Mouse (Mus musculus): Measurements from ENCODE around the gene Mrps24. TPM values are rescaled to one million over a fixed set of nuclear protein-coding genes. Genes with fewer than 3 reads are reported as not detected.

Gene Mrps24
- polyA plus RNA-seq, 1 experiment from 2014 or later = 196 TPM

DNA sequence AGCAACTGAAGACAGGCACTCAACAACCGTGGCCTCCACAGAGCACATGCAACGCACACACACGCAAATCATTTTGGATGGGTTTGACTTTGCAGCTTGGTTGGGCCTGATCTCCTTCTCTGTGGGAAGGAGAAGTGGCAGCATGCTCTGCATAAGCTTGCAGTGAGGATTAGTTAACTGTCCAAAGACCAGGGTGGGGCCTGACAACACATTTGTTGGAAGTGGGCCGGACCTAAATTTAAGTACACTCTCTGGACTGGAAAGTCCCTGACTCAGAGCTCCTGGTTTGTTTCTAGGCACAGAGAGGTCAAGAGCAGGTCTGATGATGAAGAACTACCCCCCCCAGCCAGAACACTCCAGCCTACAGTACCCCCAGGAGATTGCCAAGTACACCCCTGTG lies 18.8 kb upstream of the Mrps24 start:
- no peak for ATAC-seq (ENCODE audit: low FRiP score, low read depth)
- Histone ChIP-seq H3K36me3 (no peaks in the 10 kb centered on the region), H3K27me3 (no peaks in the 10 kb centered on the region), H3K9ac (no peak overlapping the region), H3K4me3 (no peak overlapping the region), H3K9me3 (no peaks in the 10 kb centered on the region), H3K4me1 (replicated peaks) (peaks cover 14% of the 10 kb centered on the region), H3K4me2 (no peak overlapping the region), H3K27ac (replicated peaks) (no peak overlapping the region)
- WGBS = 97% methylated on average over 4 of the region's 4 CpGs

DNA sequence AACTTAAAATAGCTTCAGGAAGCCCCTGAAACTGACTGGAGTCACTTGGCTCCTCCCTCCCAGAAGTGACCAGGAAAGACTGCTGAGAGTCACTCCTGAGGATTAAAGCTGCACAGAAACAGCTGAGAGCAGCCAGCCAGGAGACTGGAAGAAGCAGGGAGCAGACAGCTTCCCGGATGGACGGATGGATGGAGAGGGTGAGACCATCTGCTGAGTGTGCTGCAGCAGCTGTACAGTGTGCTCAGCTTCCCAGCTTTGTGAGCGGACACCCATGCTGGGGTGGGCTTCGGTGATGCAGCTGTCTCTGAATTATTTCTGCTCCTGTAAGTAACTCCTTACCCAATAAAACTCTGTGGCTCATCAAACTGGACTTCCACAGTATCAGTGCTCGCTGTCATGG lies 16.9 kb upstream of the Mrps24 start:
- H3K36me3 ChIP-seq = no peaks in the 10 kb centered on the region

GRCm38 (mm10) chr11:5729582-5729981 lies 14.1 kb upstream of the Mrps24 start:
- ATAC-seq (ENCODE audit: low FRiP score, low read depth) = no peak
- H3K36me3 ChIP-seq = no peaks in the 10 kb centered on the region
- H3K4me2 ChIP-seq = no peak overlapping the region
- H3K9ac ChIP-seq = no peak overlapping the region
- no peak overlapping the region for H3K4me3 ChIP-seq
- no peaks in the 10 kb centered on the region for H3K27me3 ChIP-seq
- 92% methylated on average over 9 of the region's 9 CpGs for WGBS
- H3K27ac ChIP-seq (replicated peaks) = no peak overlapping the region
- peaks cover 9% of the 10 kb centered on the region for H3K4me1 ChIP-seq (replicated peaks)
- H3K9me3 ChIP-seq = no peaks in the 10 kb centered on the region

More for the DNA sequence above, 16.9 kb upstream of the Mrps24 start:
- no peak overlapping the region for H3K4me3 ChIP-seq
- H3K27me3 ChIP-seq = no peaks in the 10 kb centered on the region
- no peak overlapping the region for H3K27ac ChIP-seq (replicated peaks)
- H3K4me1 ChIP-seq (replicated peaks) = peaks cover 9% of the 10 kb centered on the region
- no peak overlapping the region for H3K4me2 ChIP-seq
- 39% methylated on average over 5 of the region's 5 CpGs for WGBS
- 0 out of 2 replicates have a peak, but pooled peaks have one; percentile 65 for ATAC-seq (ENCODE audit: low FRiP score, low read depth)
- no peak overlapping the region for H3K9ac ChIP-seq
- H3K9me3 ChIP-seq = no peaks in the 10 kb centered on the region

DNA sequence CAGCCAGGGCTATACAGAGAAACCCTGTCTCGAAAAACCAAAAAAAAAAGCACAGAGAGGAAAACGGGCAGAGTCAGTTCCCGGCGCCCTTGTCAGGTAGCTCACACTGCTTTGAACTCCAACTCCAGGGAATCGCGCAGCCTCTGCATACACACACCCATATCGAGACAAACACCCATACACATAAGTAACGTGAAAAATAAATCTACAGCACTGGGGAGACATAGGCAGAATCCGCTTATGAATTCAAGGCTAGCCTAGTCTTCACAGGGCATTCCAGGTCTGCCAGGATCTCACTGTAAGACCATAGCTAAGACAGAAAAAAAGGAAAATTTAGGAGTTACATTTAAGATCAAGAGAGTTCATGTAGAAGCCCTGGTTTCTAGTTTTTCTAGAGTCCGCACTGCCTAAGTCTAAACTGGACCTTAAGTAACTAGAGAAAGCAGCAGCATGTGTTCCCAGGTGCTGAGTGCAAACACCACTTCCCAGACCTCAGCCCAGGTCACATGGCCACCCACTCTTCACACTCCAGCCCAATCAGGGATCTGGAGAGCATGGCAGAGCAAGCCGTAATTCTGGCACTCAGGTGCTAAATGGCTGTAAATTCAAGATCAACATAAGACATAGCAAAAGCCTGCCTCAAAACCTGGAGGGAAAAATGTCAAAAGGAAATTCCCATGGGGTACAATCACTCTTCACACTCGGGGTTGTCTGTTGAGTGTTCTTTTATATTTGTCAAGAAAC lies 3.3 kb upstream of the Mrps24 start:
- Histone ChIP-seq H3K9ac (no peak overlapping the region), H3K27me3 (no peaks in the 10 kb centered on the region), H3K9me3 (no peaks in the 10 kb centered on the region), H3K4me3 (no peak overlapping the region), H3K36me3 (peaks cover 48% of the 10 kb centered on the region), H3K4me1 (replicated peaks) (no peaks in the 10 kb centered on the region), H3K27ac (replicated peaks) (no peak overlapping the region), H3K4me2 (no peak overlapping the region)
- no peak for ATAC-seq (ENCODE audit: low FRiP score, low read depth)
- 96% methylated on average over 12 of the region's 12 CpGs for WGBS

DNA sequence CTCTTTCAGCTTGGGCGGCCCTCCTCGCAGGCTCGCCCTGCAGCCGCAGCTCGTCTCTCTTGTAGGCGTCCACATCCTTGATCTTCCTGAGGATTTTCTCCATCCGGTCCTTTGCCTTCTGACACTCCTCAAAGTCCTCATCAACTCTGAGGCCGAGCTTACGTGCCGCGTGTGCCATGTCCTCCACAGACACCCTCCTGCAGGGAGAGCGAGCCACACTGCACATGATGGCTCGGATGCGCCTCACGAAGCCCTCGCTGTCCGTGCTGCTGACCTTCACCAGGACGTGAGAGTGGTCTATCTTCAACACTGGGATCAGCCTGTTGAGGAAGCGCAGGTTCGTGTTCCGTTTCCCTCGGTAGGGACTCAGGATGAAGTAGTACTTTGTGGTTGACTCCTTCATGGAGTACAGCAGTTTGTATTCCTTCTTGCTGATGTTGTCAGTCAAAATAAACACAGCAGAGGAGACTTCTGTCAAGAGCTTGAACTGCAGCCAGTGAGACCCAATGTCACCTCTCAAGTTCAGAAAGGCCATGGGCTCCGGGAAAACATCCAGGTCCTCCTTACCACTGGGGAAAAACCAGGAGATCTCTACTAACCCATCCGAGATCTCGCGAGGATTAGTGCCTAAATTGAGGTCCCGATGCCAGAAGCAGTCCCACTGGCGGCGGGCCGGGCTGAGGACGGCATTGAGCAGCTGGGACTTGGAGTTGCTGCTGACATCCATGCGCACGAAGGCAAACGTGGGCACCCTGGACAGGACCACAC lies 1.6 kb upstream of the Mrps24 start:
- H3K9me3 ChIP-seq = no peaks in the 10 kb centered on the region
- H3K27ac ChIP-seq (replicated peaks) = no peak overlapping the region
- H3K9ac ChIP-seq = no peak overlapping the region
- no peak for ATAC-seq (ENCODE audit: low FRiP score, low read depth)
- H3K4me3 ChIP-seq = no peak overlapping the region
- peaks cover 40% of the 10 kb centered on the region for H3K36me3 ChIP-seq
- 94% methylated on average over 34 of the region's 34 CpGs for WGBS
- H3K4me2 ChIP-seq = no peak overlapping the region
- no peaks in the 10 kb centered on the region for H3K4me1 ChIP-seq (replicated peaks)
- no peaks in the 10 kb centered on the region for H3K27me3 ChIP-seq

GRCm38 (mm10) chr11:5716246-5716645 lies 766 bp upstream of the Mrps24 start:
- no peak overlapping the region for H3K4me3 ChIP-seq
- no peak overlapping the region for H3K9ac ChIP-seq
- H3K27ac ChIP-seq (replicated peaks) = no peak overlapping the region
- 0 out of 2 replicates have a peak, but pooled peaks have one; percentile 15 for ATAC-seq (ENCODE audit: low FRiP score, low read depth)
- no peaks in the 10 kb centered on the region for H3K4me1 ChIP-seq (replicated peaks)
- peaks cover 39% of the 10 kb centered on the region for H3K36me3 ChIP-seq
- H3K27me3 ChIP-seq = no peaks in the 10 kb centered on the region
- no peak overlapping the region for H3K4me2 ChIP-seq
- H3K9me3 ChIP-seq = no peaks in the 10 kb centered on the region
- WGBS = 97% methylated on average over 11 of the region's 11 CpGs

DNA sequence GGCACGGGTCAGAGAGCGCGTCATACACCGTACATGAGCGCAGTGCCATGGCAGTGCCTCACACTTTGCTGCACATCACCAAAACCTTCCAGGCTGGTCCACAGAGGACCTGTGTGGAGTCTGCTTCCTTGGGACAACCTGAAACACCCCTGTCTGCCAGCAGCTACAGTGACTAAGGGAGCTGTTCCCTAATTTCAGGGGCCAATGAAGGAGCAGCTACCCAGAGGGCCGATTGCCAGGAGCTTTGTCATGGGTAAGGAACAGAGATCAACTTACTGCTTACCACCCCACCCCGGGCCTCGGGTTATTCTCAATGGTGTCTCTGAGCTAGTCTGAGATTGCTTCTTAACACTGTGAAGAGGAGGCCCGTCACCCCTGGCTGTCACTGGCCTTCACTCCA lies 301 bp downstream of the Mrps24 start:
- Histone ChIP-seq H3K4me3 (no peak overlapping the region), H3K36me3 (peaks cover 39% of the 10 kb centered on the region), H3K27ac (replicated peaks) (no peak overlapping the region), H3K4me2 (no peak overlapping the region), H3K4me1 (replicated peaks) (no peaks in the 10 kb centered on the region), H3K9ac (no peak overlapping the region), H3K27me3 (no peaks in the 10 kb centered on the region), H3K9me3 (no peaks in the 10 kb centered on the region)
- WGBS = 89% methylated on average over 9 of the region's 9 CpGs
- no peak for ATAC-seq (ENCODE audit: low FRiP score, low read depth)

- Histone ChIP-seq H3K27ac (replicated peaks) (peak overlapping the region; percentile 80), H3K4me1 (replicated peaks) (peaks cover 14% of the 10 kb centered on the region), H3K9me3 (no peaks in the 10 kb centered on the region), H3K27me3 (no peaks in the 10 kb centered on the region), H3K4me3 (peak overlapping the region; percentile 95), H3K36me3 (peaks cover 17% of the 10 kb centered on the region), H3K4me2 (peak overlapping the region; percentile 78), H3K9ac (peak overlapping the region; percentile 85)
- 18% methylated on average over 46 of the region's 50 CpGs for WGBS
- peak; percentile 96 for ATAC-seq (ENCODE audit: low FRiP score, low read depth)
These were observed 7.7 kb downstream of the Mrps24 start for GRCm38 (mm10) chr11:5707530-5708353.

- H3K27me3 ChIP-seq = no peaks in the 10 kb centered on the region
- H3K4me1 ChIP-seq (replicated peaks) = peaks cover 14% of the 10 kb centered on the region
- peak overlapping the region; percentile 85 for H3K9ac ChIP-seq
- H3K4me2 ChIP-seq = peak overlapping the region; percentile 78
- under 1% methylated on average over 43 of the region's 43 CpGs for WGBS
- no peaks in the 10 kb centered on the region for H3K9me3 ChIP-seq
- ATAC-seq (ENCODE audit: low FRiP score, low read depth) = peak; percentile 84
- H3K4me3 ChIP-seq = peak overlapping the region; percentile 95
- H3K36me3 ChIP-seq = peaks cover 18% of the 10 kb centered on the region
- H3K27ac ChIP-seq (replicated peaks) = peak overlapping the region; percentile 80
These were observed 8.5 kb downstream of the Mrps24 start for GRCm38 (mm10) chr11:5706874-5707529.

GRCm38 (mm10) chr11:5705972-5706371 lies 9.5 kb downstream of the Mrps24 start:
- Histone ChIP-seq H3K36me3 (peaks cover 18% of the 10 kb centered on the region), H3K4me3 (peak overlapping the region; percentile 95), H3K27me3 (no peaks in the 10 kb centered on the region), H3K4me1 (replicated peaks) (peaks cover 14% of the 10 kb centered on the region), H3K9me3 (no peaks in the 10 kb centered on the region), H3K9ac (no peak overlapping the region), H3K27ac (replicated peaks) (no peak overlapping the region), H3K4me2 (peak overlapping the region; percentile 78)
- WGBS = 93% methylated on average over 9 of the region's 9 CpGs
- ATAC-seq (ENCODE audit: low FRiP score, low read depth) = no peak

DNA sequence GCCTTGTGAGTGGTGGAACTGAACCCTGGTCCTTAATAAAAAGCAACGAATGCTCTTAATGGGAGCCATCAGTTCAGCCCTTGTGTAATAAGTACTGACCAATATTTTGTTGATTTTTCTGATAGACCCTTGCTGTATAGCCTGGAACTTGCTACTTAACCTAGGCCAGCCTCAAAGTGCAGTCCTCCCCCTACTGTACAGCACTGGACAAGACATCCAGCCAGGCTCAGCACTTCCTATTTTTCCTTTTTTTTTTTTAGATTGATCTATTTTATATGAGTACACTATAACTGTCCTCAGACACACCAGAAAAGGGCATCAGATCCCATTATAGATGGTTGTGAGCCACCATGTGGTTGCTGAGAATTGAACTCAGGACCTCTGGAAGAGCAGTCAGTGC lies 12.1 kb downstream of the Mrps24 start:
- WGBS = 95% methylated on average over 1 of the region's 1 CpGs

More for the DNA sequence above, 12.1 kb downstream of the Mrps24 start:
- Histone ChIP-seq H3K4me3 (no peak overlapping the region), H3K9ac (no peak overlapping the region), H3K27ac (replicated peaks) (no peak overlapping the region), H3K27me3 (no peaks in the 10 kb centered on the region), H3K36me3 (peaks cover 18% of the 10 kb centered on the region), H3K4me2 (no peak overlapping the region), H3K4me1 (replicated peaks) (peaks cover 14% of the 10 kb centered on the region), H3K9me3 (no peaks in the 10 kb centered on the region)
- no peak for ATAC-seq (ENCODE audit: low FRiP score, low read depth)
